Mouse (Mus musculus) neutrophil, adult 59 days (primary cell): ENCODE measurements around the gene B3gnt3. TPM values are rescaled to one million over a fixed set of nuclear protein-coding genes. Genes with fewer than 3 reads are reported as not detected.

Experiments
- total RNA-seq, 2 experiments: library from RNA; stranded (reverse); gene quantifications; 1 replicate in 1 of 2; 2 replicates in 1 of 2; pipeline ENCODE4 v1.2.4; 2023

Gene B3gnt3
- under 1 TPM in 1 of 2 experiments, not detected in 1; 0.16 TPM for total RNA-seq

GRCm38 (mm10) chr8:71701414-71702086, at the start of gene B3gnt3:
TSS of gene B3gnt3 (minus strand) at chr8:71701789.

GRCm38 (mm10) chr8:71725122-71725924, 23.7 kb upstream of the B3gnt3 start, which contains the start of gene Fcho1:
TSS of gene Fcho1 (minus strand) at chr8:71725716.

GRCm38 (mm10) chr8:71689028-71689427, 12.6 kb downstream of the B3gnt3 start, which contains the start of gene Insl3:
TSS of gene Insl3 (plus strand) at chr8:71689214.

GRCm38 (mm10) chr8:71676020-71676741, 25.4 kb downstream of the B3gnt3 start, which contains the start of gene Jak3:
TSS of gene Jak3 (plus strand) at chr8:71676296.

GRCm38 (mm10) chr8:71671549-71671965, 30.0 kb downstream of the B3gnt3 start, which contains the start of gene Unc13a:
TSS of gene Unc13a (minus strand) at chr8:71671757.

Other genes starting within 250 kb of the B3gnt3 start
- 1 to 10 TPM; 4.3 to 6.3 TPM for gene Abhd8, start 238.1 kb downstream of the B3gnt3 start, total RNA-seq
- 10 to 100 TPM; 28.3 to 34.8 TPM for gene Mrpl34, start 236.8 kb downstream of the B3gnt3 start, total RNA-seq
- gene Dda1, start 232.6 kb downstream of the B3gnt3 start, total RNA-seq: 10 to 100 TPM; 78.4 to 85.3 TPM
- 1 to 10 TPM; 3.7 to 5.7 TPM for gene Ano8, start 215.8 kb downstream of the B3gnt3 start, total RNA-seq
- 10 to 100 TPM; 10.3 to 11.8 TPM for gene Gtpbp3, start 213.7 kb downstream of the B3gnt3 start, total RNA-seq
- 1 to 10 TPM in 1 of 2 experiments, under 1 TPM in 1; 0.68 to 1.6 TPM for gene Plvap, start 190.0 kb downstream of the B3gnt3 start, total RNA-seq
- gene Ccdc194, start 176.1 kb downstream of the B3gnt3 start, total RNA-seq: not detected
- 10 to 100 TPM; 17.2 to 21.1 TPM for gene Bst2, start 164.3 kb downstream of the B3gnt3 start, total RNA-seq
- gene Mvb12a, start 158.9 kb downstream of the B3gnt3 start, total RNA-seq: 10 to 100 TPM; 24.6 to 35.1 TPM
- gene Tmem221, start 142.9 kb downstream of the B3gnt3 start, total RNA-seq: under 1 TPM in 1 of 2 experiments, not detected in 1; 0.31 TPM
- not detected for gene Nxnl1, start 135.2 kb downstream of the B3gnt3 start, total RNA-seq
- gene Slc27a1, start 132.9 kb downstream of the B3gnt3 start, total RNA-seq: 1 to 10 TPM; 1.5 to 1.7 TPM
- gene Pgls, start 109.6 kb downstream of the B3gnt3 start, total RNA-seq: 10 to 100 TPM; 92.3 to 98.2 TPM
- gene Fam129c, start 104.1 kb downstream of the B3gnt3 start, total RNA-seq: 10 to 100 TPM in 1 of 2 experiments, 1 to 10 TPM in 1; 5.1 to 14.5 TPM
- 10 to 100 TPM; 43.3 to 52.2 TPM for gene Colgalt1, start 90.8 kb downstream of the B3gnt3 start, total RNA-seq
- gene Unc13a, start 30.0 kb downstream of the B3gnt3 start, total RNA-seq: under 1 TPM; 0.11 to 0.26 TPM
- 10 to 100 TPM; 14.9 to 15.9 TPM for gene Jak3, start 25.5 kb downstream of the B3gnt3 start, total RNA-seq
- gene Insl3, start 12.6 kb downstream of the B3gnt3 start, total RNA-seq: 1 to 10 TPM; 5.7 to 8.3 TPM
- 10 to 100 TPM; 41.8 to 52.1 TPM for gene Fcho1, start 23.9 kb upstream of the B3gnt3 start, total RNA-seq
- gene Zfp709, start 180.2 kb upstream of the B3gnt3 start, total RNA-seq: 1 to 10 TPM; 2.7 to 5.1 TPM
- 1 to 10 TPM; 1.1 to 4.2 TPM for gene Zfp882, start 206.8 kb upstream of the B3gnt3 start, total RNA-seq
- gene Zfp617, start 206.8 kb upstream of the B3gnt3 start, total RNA-seq: 1 to 10 TPM; 7.0 TPM
- gene Zfp961, start 249.2 kb upstream of the B3gnt3 start, total RNA-seq: 1 to 10 TPM; 7.5 to 9.4 TPM